Mouse (Mus musculus) megakaryocyte progenitor cell, adult 5-6 weeks (primary cell): Measurements from ENCODE around the gene Maml3. TPM values are rescaled to one million over a fixed set of nuclear protein-coding genes. Genes with fewer than 3 reads are reported as not detected.

Source experiments
- ATAC-seq: replicated peaks from 2 replicates; pipeline ENCODE4 v1.8.0; 2016; ENCODE audit warnings: mild to moderate bottlenecking, moderate TSS enrichment, inconsistent platforms; ENCODE audit not compliant: poor library complexity
- total RNA-seq, 2 experiments: library from RNA; stranded (forward) in 1 of 2; stranded (reverse) in 1 of 2; fragments of 157-497, 149-512 nt in 1 of 2; fragments of 200-1000 nt in 1 of 2; gene quantifications; 2 replicates each; pipeline versions ENCODE4 v1.2.3 to v1.2.4; 2015 to 2017

Gene Maml3
- total RNA-seq, 2 experiments from 2014 or later, result 5.9 to 9.5 TPM

DNA sequence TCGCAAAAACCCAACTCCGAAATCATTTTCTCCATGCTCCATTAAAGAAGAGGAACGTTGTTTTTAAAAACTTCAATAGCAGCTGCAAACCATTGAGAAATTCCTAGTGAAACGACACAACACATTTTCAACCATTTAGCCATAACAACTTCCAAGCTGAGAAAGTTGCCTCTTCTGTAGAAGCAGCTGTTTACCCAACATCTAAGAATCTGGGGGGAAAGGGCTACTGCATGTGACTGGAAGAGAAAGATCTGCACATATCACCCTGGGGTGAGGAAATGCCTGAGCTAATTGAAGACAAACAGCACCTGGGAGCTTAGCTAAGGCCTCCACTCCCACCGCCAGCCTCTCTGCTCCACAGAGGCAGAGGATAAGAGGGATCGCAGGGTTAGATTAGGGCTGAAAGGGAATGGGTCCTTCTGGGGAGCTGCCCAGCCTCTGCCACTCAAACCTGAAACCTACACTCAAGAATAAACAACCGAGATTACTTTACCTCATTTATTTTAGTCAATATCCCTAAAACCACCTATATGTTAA is 13.5 kb downstream of the Maml3 start:
- ATAC-seq, result no peak

DNA sequence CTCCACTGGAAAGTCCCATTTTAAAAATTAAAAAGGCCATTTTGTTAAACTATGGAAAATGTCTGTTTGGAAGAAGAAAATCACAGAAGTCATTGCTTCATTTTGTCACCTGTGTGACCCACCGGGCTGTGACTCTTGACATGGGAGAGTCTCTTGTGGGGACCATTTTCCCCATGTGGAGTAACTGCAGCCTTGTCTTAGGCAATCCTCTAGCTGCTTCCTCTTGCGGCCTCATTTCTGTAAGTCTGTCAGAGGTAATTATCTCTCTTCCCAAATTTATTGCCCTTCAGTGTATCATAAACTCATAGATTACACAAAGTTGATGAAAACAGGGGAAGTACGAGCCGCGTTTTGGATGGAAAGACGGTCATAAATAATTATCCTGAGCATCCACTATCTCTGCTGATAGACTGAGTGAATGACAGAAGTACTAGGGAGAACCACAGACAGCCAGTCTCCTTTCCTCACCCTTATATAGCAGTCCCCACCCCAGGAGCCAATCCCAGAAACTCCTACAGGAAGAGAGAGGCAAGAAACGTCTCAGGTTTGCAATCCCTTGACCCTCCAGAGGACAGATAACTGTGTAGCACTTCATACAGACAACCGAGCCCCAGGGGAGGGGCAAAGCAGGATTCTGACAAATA is 14.5 kb downstream of the Maml3 start:
- ATAC-seq, result peak; percentile 58

DNA sequence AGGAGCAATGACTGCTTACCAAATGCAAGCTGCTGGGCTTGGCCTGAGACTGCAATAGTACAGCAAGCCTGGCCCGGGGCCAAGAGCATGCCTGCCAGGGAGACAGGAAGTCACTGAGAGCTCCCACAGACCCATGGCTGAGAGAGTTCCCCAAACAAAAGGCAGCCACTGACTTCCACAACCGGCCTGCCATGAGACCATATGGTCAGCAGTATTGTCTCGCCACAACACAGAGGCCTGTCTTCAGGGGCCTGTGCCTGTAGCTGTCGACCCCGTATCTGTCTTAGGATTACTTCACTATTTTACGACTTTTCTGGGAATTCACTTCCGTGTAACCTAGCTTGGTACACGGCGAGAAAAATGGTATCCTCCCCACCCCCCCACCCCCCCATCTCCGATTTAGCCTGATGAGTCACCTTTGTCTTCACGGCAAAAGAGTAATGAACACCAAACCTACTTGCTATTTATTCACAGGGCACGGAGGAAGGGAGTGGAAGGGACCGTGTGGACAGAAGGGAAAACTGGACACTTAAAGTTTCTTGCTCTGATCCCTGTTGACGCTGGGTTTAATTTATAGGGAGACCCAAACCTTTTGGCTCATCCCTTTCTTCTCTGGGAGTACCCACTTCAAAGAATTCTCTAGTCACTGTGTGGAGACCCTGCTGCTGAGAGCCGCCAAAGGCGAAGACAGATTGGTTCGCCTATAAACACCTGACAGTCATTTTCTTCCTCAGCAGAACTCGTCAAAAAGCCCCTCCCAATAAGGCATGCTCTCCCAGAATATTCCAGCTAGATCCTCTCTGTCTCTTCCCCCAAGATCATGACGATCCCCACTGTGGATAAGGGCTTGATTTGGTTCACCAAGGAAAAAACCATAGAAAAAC is 16.2 kb downstream of the Maml3 start:
- ATAC-seq, result peak; percentile 82

DNA sequence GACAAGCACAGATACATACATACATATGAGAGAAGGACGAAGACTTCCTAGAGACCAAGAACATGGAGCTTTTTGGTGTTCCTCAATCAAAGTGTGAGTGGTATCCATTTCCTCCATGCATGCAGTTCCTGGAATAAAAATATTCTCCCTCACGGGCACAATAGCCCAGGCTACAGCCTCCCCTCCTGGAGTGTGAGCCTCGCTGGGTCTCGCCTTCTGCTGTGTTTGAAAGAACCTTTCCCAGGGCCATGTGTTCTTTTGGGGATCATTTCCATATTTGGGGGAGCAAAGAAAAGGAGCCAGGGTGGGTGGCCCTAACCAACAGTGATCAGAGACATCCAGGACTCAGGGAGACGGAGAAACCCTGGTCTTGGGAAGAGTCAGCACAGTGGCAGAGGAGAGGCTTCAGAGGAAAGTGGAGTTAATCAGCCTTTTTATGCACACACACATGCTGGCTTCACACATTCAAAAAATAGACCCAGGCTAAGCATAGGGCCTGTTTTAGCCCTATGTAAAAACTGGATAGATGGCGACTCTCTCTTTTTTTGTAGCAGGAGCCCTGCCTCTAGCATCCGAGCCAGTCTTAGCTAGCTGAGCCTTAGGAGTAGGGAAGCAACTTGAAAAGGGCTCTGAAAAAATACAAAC is 17.1 kb downstream of the Maml3 start:
- no peak for ATAC-seq

- ATAC-seq, result no peak
Measured at GRCm38 (mm10) chr3:52078763-52079162, 26.1 kb downstream of the Maml3 start.

DNA sequence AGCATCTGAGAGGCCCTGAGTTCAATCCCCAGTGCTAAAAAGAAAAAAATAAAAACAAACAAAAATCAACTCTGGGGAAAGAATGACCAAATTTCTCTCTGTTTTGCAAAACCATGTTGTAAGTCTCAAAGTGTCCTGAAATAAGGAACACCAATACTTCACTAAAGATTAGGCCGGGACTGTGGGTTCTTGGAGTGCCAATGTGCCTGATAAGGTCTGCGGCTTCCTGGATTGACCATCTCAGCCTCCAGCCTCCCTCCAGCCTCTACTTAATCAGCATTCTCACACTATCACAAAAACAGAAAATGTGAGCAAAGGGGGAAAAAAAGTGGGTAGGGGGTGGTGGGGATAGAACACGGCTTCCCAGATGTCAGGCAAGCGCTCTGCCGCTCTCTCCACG is 30.9 kb downstream of the Maml3 start:
- ATAC-seq, result no peak

DNA sequence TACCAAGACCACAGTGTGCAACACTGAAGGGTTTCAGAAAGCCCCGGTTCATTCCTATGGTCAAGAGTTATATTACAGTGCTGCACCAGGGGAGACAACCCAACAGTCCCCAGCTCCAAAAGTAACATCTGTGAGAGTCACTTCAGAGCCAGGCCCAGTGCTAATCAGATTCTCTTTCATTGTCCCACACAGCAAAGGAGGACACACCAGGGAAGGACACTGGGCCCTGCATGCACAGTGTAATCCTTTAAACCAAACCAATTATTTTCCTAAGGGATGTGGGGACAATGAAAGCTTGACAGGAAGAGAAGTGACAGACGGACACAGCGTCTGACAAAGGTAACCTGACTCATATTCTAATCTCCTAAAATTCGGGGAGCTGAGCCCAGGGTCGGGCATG is 32.9 kb downstream of the Maml3 start:
- no peak for ATAC-seq

- no peak for ATAC-seq
Measured at GRCm38 (mm10) chr3:52070163-52070478, 34.8 kb downstream of the Maml3 start.

- peak; percentile 93 for ATAC-seq
Measured at GRCm38 (mm10) chr3:52069304-52070162, 35.3 kb downstream of the Maml3 start.

DNA sequence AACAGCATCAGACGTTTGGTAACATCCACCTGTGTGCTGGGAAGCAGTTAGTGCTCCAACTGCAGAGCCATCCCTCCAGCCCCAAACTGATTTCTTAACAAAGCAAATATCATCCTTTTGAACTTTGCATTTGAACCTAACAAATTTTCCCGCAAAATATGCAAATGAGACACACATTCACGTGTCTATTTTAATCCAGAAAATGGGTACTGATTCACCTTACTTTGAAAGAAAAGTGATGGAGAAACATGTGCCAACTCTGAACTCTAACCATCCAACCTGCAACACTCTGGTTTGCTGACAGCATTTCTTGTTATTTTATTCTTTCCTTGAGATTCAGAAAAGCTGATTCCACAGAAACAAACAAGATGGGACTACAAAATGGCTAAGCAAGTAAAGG is 36.0 kb downstream of the Maml3 start:
- ATAC-seq, result no peak

- ATAC-seq, result no peak
Measured at GRCm38 (mm10) chr3:52067181-52067580, 37.7 kb downstream of the Maml3 start.

DNA sequence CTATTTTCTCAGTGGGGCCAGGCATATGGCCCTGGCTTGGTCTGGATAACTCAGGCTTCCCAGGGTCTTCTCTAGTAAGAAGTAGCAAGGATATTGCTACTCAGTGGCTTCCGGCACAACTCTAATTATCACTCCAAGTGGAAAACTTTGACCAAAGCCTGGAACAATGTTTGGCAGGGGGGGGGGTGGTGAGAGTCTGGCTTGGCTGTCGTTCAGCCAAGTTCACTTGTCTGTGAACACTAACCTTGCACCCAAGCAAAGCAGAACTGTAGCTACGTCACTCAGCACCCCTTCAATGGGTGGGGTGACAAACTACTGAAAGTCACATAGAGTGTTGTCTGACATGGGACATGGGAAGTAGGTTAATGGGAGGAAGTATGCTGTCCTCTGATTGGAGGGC is 38.7 kb downstream of the Maml3 start:
- no peak for ATAC-seq

DNA sequence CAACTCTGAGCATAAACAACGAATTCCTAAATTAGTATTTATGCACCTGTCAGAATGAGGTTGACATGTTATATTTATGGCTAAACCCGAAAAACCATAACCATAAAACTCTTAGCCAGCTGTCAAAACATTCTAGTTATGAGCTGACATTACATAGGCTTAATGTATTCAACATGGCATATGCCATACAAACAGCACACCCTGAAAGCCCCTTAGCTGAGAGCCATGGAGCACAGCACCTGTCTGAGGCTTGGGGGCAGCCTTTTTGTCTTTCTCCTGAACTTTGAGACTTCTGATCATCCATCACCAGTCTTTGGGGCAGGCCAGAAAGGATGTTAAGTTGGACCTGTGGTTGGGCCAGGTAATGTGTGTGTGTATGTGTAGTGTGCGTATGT is 41.6 kb downstream of the Maml3 start:
- ATAC-seq, result no peak

GRCm38 (mm10) chr3:52062389-52063260 is 42.3 kb downstream of the Maml3 start:
- ATAC-seq, result no peak

- no peak for ATAC-seq
Measured at GRCm38 (mm10) chr3:52061472-52062388, 43.1 kb downstream of the Maml3 start.

GRCm38 (mm10) chr3:52060886-52061285 is 44.0 kb downstream of the Maml3 start:
- no peak for ATAC-seq

GRCm38 (mm10) chr3:52051801-52052200 is 53.1 kb downstream of the Maml3 start:
- ATAC-seq, result no peak

DNA sequence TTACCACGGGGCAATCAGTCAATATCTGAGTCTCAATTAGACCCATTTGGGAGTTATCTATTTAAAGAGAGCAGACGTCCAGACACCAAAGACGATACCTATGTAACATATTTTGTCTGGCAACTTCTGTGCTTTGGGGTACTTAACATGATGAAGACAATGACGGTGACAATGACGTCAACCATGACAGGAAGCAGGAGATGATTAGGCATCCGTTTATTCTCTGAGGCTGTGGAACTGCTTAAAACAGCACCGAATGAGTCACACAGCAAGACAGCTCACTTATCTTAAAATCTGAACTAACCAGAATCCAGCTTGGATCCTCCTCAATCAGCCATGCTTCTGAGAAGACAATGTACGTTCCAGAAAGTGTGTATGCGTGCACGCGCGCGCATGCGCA is 56.8 kb downstream of the Maml3 start:
- ATAC-seq, result no peak

- no peak for ATAC-seq
Measured at GRCm38 (mm10) chr3:52047537-52047936, 57.3 kb downstream of the Maml3 start.
